Mouse (Mus musculus) kidney, postnatal 0 days (tissue): ENCODE measurements around the gene Sacs. TPM values are rescaled to one million over a fixed set of nuclear protein-coding genes. Genes with fewer than 3 reads are reported as not detected.
"Not testable (repeated sequence)": the region's sequence is repeated elsewhere in the genome, so short reads cannot be mapped to it uniquely, and the experiment has no call there.

Source experiments
- ATAC-seq: fragments of 200-750 bp; cut with Nextera tagmentation; replicated peaks from 2 replicates; pipeline ENCODE4 v1.8.0; 2017; ENCODE audit warnings: low read depth, moderate number of reproducible peaks, moderate TSS enrichment, moderate library complexity; ENCODE audit not compliant: low FRiP score
- DNase-seq: peaks from one replicate; pipeline ENCODE4 v3.0.0-alpha.2; 2016; ENCODE audit warnings: low spot score
- H3K27ac ChIP-seq: fragments of 300-500 bp; sonication (generic); 2 replicates; pipeline ENCODE4 v1.5.1; 2014; ENCODE audit warnings: mild to moderate bottlenecking
- H3K27me3 ChIP-seq: fragments of 300-500 bp; sonication (generic); 2 replicates; pipeline ENCODE4 v1.6.1; 2014; ENCODE audit warnings: low read length, mixed read lengths; ENCODE audit not compliant: insufficient read depth
- H3K36me3 ChIP-seq: fragments of 300-500 bp; sonication (generic); 2 replicates; pipeline ENCODE4 v1.6.1; 2014; ENCODE audit warnings: low read length, mixed read lengths; ENCODE audit not compliant: insufficient read depth
- H3K4me1 ChIP-seq: fragments of 300-500 bp; sonication (generic); replicated peaks from 2 replicates; pipeline ENCODE4 v1.6.1; 2014; ENCODE audit warnings: antibody characterized with exemption, low read length, mixed read lengths; ENCODE audit not compliant: insufficient read depth
- H3K4me2 ChIP-seq: fragments of 300-500 bp; sonication (generic); 2 replicates; pipeline ENCODE4 v1.6.1; 2014; ENCODE audit warnings: mild to moderate bottlenecking, low read length, moderate library complexity, mixed read lengths
- H3K4me3 ChIP-seq: fragments of 300-500 bp; sonication (generic); replicated peaks from 2 replicates; pipeline ENCODE4 v1.5.1; 2014; ENCODE audit warnings: low read depth, low read length
- H3K9ac ChIP-seq: fragments of 300-500 bp; sonication (generic); 2 replicates; pipeline ENCODE4 v1.6.1; 2014; ENCODE audit warnings: low read depth, low read length
- H3K9me3 ChIP-seq: fragments of 300-500 bp; sonication (generic); replicated peaks from 2 replicates; pipeline ENCODE4 v1.6.1; 2016; ENCODE audit warnings: low read length, inconsistent platforms, mixed read lengths
- CTCF ChIP-seq: IDR thresholded peaks from 2 replicates; pipeline ENCODE4 v1.5.1; 2016; ENCODE audit warnings: antibody characterized with exemption, low read depth, mild to moderate bottlenecking, moderate library complexity
- WGBS: fragments of 180-500 bp; shearing (Covaris S2); extraction: QIAGEN DNeasy Blood & Tissue Kit; methylation state at CpG from one replicate; pipeline ENCODE4 v1.1.7; 2014; 5-methylcytosine and 5-hydroxymethylcytosine counted together
- polyA plus RNA-seq: library from polyadenylated mRNA; unstranded; fragments of >200 nt; fragmentation: Nextera tagmentation; extraction: Ambion mirVana; gene quantifications from 2 replicates; pipeline ENCODE4 v1.2.1, GENCODE M21; 2015

Sacs gene
- polyA plus RNA-seq, 1 experiment from 2014 or later = 1.2 TPM

DNA sequence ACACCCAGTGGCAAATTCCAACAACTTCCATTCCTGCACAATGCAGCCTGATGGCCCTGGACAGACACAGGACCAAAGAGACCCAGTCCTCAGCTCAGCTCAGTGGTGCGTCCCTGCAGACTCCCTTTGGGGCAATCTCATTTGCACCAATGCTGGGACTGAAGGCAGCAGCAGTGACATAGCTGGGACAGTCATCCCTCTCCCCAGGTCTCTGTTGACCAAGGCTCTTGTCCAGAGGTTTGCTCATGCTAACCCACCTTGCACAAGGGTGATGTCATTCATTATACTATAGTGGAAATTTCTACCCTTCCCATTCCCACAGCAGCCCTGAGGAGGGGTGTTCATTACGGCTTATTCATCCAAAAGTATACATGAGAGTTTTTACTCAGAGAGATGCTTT, 29.6 kb upstream of the Sacs start:
- no peak for ATAC-seq
- H3K4me3 ChIP-seq = no peak overlapping the region
- H3K36me3 ChIP-seq = no peaks in the 10 kb centered on the region
- H3K4me1 ChIP-seq = no peaks in the 10 kb centered on the region
- TF ChIP-seq CTCF = no peak
- H3K4me2 ChIP-seq = no peak overlapping the region
- no peaks in the 10 kb centered on the region for H3K9me3 ChIP-seq
- no peaks in the 10 kb centered on the region for H3K27me3 ChIP-seq
- no peak overlapping the region for H3K9ac ChIP-seq
- no peak overlapping the region for H3K27ac ChIP-seq
- no peak for DNase-seq
- 73% methylated on average over 2 of the region's 2 CpGs for WGBS

- ATAC-seq = no peak
- no peak overlapping the region for H3K4me3 ChIP-seq
- no peaks in the 10 kb centered on the region for H3K9me3 ChIP-seq
- H3K27ac ChIP-seq = no peak overlapping the region
- H3K27me3 ChIP-seq = no peaks in the 10 kb centered on the region
- TF ChIP-seq CTCF = peak; percentile 89
- no peak overlapping the region for H3K4me2 ChIP-seq
- H3K36me3 ChIP-seq = no peaks in the 10 kb centered on the region
- WGBS = 4% methylated on average over 11 of the region's 11 CpGs
- DNase-seq = peak; percentile 89
- H3K9ac ChIP-seq = no peak overlapping the region
- H3K4me1 ChIP-seq = no peaks in the 10 kb centered on the region
Measured at GRCm38 (mm10) chr14:61112404-61112803, 25.9 kb upstream of the Sacs start.

GRCm38 (mm10) chr14:61124755-61125154, 13.5 kb upstream of the Sacs start:
- 87% methylated on average over 5 of the region's 5 CpGs for WGBS

GRCm38 (mm10) chr14:61125201-61125600, 13.1 kb upstream of the Sacs start:
- no peak for TF ChIP-seq CTCF
- Histone ChIP-seq H3K36me3 (no peaks in the 10 kb centered on the region), H3K9me3 (no peaks in the 10 kb centered on the region), H3K4me1 (no peaks in the 10 kb centered on the region), H3K4me2 (no peak overlapping the region), H3K27ac (no peak overlapping the region), H3K27me3 (no peaks in the 10 kb centered on the region), H3K4me3 (no peak overlapping the region), H3K9ac (no peak overlapping the region)
- ATAC-seq (no peak), DNase-seq (no peak)
- 86% methylated on average over 6 of the region's 6 CpGs for WGBS

More at GRCm38 (mm10) chr14:61124755-61125154, 13.5 kb upstream of the Sacs start:
- no peak for TF ChIP-seq CTCF
- H3K4me1 ChIP-seq = no peaks in the 10 kb centered on the region
- H3K27ac ChIP-seq = no peak overlapping the region
- no peak overlapping the region for H3K4me3 ChIP-seq
- H3K9ac ChIP-seq = no peak overlapping the region
- no peak for ATAC-seq
- no peak overlapping the region for H3K4me2 ChIP-seq
- H3K27me3 ChIP-seq = no peaks in the 10 kb centered on the region
- H3K36me3 ChIP-seq = no peaks in the 10 kb centered on the region
- no peak for DNase-seq
- no peaks in the 10 kb centered on the region for H3K9me3 ChIP-seq

DNA sequence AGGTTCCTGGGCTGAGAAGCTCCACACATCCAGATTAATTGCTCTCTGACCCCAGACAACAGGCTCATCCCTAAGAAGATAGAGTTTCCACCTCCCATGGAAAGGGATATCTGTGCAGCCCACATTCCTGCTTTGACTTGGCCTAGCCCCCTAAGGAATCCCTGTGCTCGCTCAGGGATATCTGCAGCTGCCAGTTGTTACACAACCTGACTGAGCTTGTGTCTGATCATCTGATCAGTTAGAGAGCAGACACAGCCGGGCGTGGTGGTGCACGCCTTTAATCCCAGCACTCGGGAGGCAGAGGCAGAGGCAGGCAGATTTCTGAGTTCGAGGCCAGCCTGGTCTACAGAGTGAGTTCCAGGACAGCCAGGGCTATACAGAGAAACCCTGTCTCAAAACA, 10.9 kb upstream of the Sacs start:
- ATAC-seq, H3K4me1 ChIP-seq, H3K4me2 ChIP-seq, H3K9me3 ChIP-seq, H3K9ac ChIP-seq, H3K36me3 ChIP-seq, H3K4me3 ChIP-seq, H3K27ac ChIP-seq, H3K27me3 ChIP-seq: not testable (repeated sequence)
- DNase-seq = peak; percentile 45
- 59% methylated on average over 6 of the region's 6 CpGs for WGBS

- WGBS = 65% methylated on average over 7 of the region's 7 CpGs
- Histone ChIP-seq H3K36me3 (no peaks in the 10 kb centered on the region), H3K27me3 (no peaks in the 10 kb centered on the region), H3K9me3 (no peaks in the 10 kb centered on the region), H3K4me2 (no peak overlapping the region), H3K4me3 (no peak overlapping the region), H3K4me1 (no peaks in the 10 kb centered on the region), H3K9ac (no peak overlapping the region), H3K27ac (no peak overlapping the region)
- ATAC-seq = no peak
- TF ChIP-seq CTCF = no peak
- DNase-seq = no peak
Measured at GRCm38 (mm10) chr14:61128961-61129507, 9.2 kb upstream of the Sacs start.

DNA sequence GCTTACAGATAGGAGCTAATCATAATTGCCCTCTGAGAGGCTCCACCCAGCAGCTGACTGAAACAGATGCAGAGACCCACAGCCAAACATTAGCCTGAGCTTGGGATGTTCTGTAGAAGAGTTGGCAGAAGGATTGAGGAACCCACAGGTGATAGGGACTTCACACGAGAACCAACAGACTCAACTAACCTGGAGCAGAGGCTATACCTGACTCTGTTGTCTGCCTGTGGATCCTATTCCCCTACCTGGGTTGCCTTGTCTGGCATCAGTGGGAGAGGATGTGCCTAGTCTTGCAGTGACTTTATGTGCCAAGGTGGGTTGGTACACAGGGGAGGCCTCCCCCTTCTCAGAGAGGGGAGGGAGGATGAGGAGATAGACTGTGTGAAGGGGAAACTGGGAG, 5.7 kb upstream of the Sacs start:
- H3K27ac ChIP-seq = no peak overlapping the region
- no peak overlapping the region for H3K4me3 ChIP-seq
- no peaks in the 10 kb centered on the region for H3K9me3 ChIP-seq
- no peaks in the 10 kb centered on the region for H3K27me3 ChIP-seq
- H3K4me2 ChIP-seq = no peak overlapping the region
- no peak overlapping the region for H3K9ac ChIP-seq
- ATAC-seq (no peak), DNase-seq (no peak)
- no peak for TF ChIP-seq CTCF
- no peaks in the 10 kb centered on the region for H3K36me3 ChIP-seq
- no peaks in the 10 kb centered on the region for H3K4me1 ChIP-seq
- 84% methylated on average over 1 of the region's 1 CpGs for WGBS
